Mouse (Mus musculus) C2C12 (cell line): Measurements from ENCODE around the gene Sry.

Source experiments
- CTCF ChIP-seq: IDR thresholded peaks from one replicate; pipeline ENCODE4 v1.5.1; 2011; ENCODE audit not compliant: control insufficient read depth, insufficient read depth, insufficient read length
- MAX ChIP-seq: IDR thresholded peaks from one replicate; pipeline ENCODE4 v1.6.1; 2011; ENCODE audit warnings: mild to moderate bottlenecking, control low read depth

- TF ChIP-seq CTCF, result no peak
- TF ChIP-seq MAX, result no peak
Observed at GRCm38 (mm10) chrY:2663558-2663957, at the start of gene Sry.
